Mouse (Mus musculus) testis, adult 2 months (tissue): ENCODE data around the gene Slc44a1.

Experiments used
- CTCF ChIP-seq: fragments of 200-500 bp; IDR thresholded peaks from 2 replicates; pipeline ENCODE4 v1.5.1; 2012; ENCODE audit warnings: low read depth, mild to moderate bottlenecking, inconsistent platforms, low read length, moderate library complexity; ENCODE audit not compliant: control insufficient read depth, insufficient read depth, insufficient replicate concordance
- POLR2A ChIP-seq: fragments of 200-500 bp; IDR thresholded peaks from 2 replicates; pipeline ENCODE4 v1.6.1; 2012; ENCODE audit warnings: low read depth, mild to moderate bottlenecking, inconsistent platforms, low read length, moderate library complexity; ENCODE audit not compliant: control insufficient read depth

- no peak for TF ChIP-seq POLR2A
- no peak for TF ChIP-seq CTCF
Observed at GRCm38 (mm10) chr4:53469007-53469406, 28.8 kb downstream of the Slc44a1 start.
